ENCODE assay signal across 8 mouse cellular contexts in genomic region chr5:90222937-90223336, GRCm38 (mm10). TPM values are rescaled to one million over a fixed set of nuclear protein-coding genes. Genes with fewer than 3 reads are reported as not detected.
DNase-seq lines count a peak whose midpoint lies in the region; ATAC-seq lines count a peak whose summit lies in the region.

No protein-coding gene starts in this region.

- peaks cover 7% of the 10 kb centered on the region for H3K4me1 ChIP-seq in kidney, embryonic 15.5 days
- H3K4me1 ChIP-seq in hindbrain, embryonic 11.5 days (replicated peaks; ENCODE audit: control insufficient read depth, insufficient read depth, low read length), result no peaks in the 10 kb centered on the region
- H3K4me1 ChIP-seq in midbrain, embryonic 13.5 days (replicated peaks), result peaks cover 11% of the 10 kb centered on the region

- H3K9me3 ChIP-seq in kidney, embryonic 15.5 days (replicated peaks), result no peaks in the 10 kb centered on the region
- no peaks in the 10 kb centered on the region for H3K9me3 ChIP-seq in hindbrain, embryonic 11.5 days (ENCODE audit: control insufficient read depth, low read length)
- H3K9me3 ChIP-seq in midbrain, embryonic 13.5 days, result no peaks in the 10 kb centered on the region

- WGBS in kidney, embryonic 15.5 days, result 25% methylated on average over 3 of the region's 3 CpGs
- 43% methylated on average over 3 of the region's 3 CpGs for WGBS in hindbrain, embryonic 11.5 days
- 49% methylated on average over 3 of the region's 3 CpGs for WGBS in midbrain, embryonic 13.5 days

- ATAC-seq in kidney, embryonic 15.5 days (replicated peaks; ENCODE audit: low FRiP score), result no peak
- ATAC-seq in hindbrain, embryonic 11.5 days (ENCODE audit: low FRiP score), result no peak; the same call in 1 of the 2 replicates
- ATAC-seq in midbrain, embryonic 13.5 days, result no peak

- no peak overlapping the region for H3K27ac ChIP-seq in kidney, embryonic 15.5 days
- no peak overlapping the region for H3K27ac ChIP-seq in hindbrain, embryonic 11.5 days (ENCODE audit: low read depth, low read length)
- peak overlapping the region; percentile 87; the same call in 1 of the 2 replicates for H3K27ac ChIP-seq in midbrain, embryonic 13.5 days

- peak overlapping the region; percentile 76 for H3K4me2 ChIP-seq in kidney, embryonic 15.5 days
- peak overlapping the region; percentile 66 for H3K4me2 ChIP-seq in hindbrain, embryonic 11.5 days (replicated peaks; ENCODE audit: low read depth, low read length)
- peak overlapping the region; percentile 82 for H3K4me2 ChIP-seq in midbrain, embryonic 13.5 days (replicated peaks)

- H3K4me3 ChIP-seq in kidney, embryonic 15.5 days (replicated peaks), result peak overlapping the region; percentile 80
- peak overlapping the region; percentile 75 for H3K4me3 ChIP-seq in hindbrain, embryonic 11.5 days (ENCODE audit: low read depth, low read length)
- H3K4me3 ChIP-seq in midbrain, embryonic 13.5 days (replicated peaks), result peak overlapping the region; percentile 79

- peak overlapping the region; percentile 68 for H3K9ac ChIP-seq in kidney, embryonic 15.5 days
- peak overlapping the region; percentile 83; the same call in 1 of the 2 replicates for H3K9ac ChIP-seq in hindbrain, embryonic 11.5 days (ENCODE audit: low read depth, low read length)
- peak overlapping the region; percentile 87 for H3K9ac ChIP-seq in midbrain, embryonic 13.5 days (replicated peaks)

- peaks cover 54% of the 10 kb centered on the region for H3K36me3 ChIP-seq in kidney, embryonic 15.5 days
- H3K36me3 ChIP-seq in hindbrain, embryonic 11.5 days (ENCODE audit: control insufficient read depth, insufficient read depth, low read length), result no peaks in the 10 kb centered on the region
- H3K36me3 ChIP-seq in midbrain, embryonic 13.5 days, result peaks cover 35% of the 10 kb centered on the region

- no peaks in the 10 kb centered on the region for H3K27me3 ChIP-seq in kidney, embryonic 15.5 days
- H3K27me3 ChIP-seq in hindbrain, embryonic 11.5 days (ENCODE audit: control insufficient read depth, insufficient read depth, low read length), result no peaks in the 10 kb centered on the region
- no peaks in the 10 kb centered on the region for H3K27me3 ChIP-seq in midbrain, embryonic 13.5 days

- DNase-seq in kidney, postnatal 36 days, result no peak
- DNase-seq in ZHBTc4 (ENCODE audit: low read depth, low spot score), result peak; percentile 26
- no peak for DNase-seq in hindbrain, embryonic 11.5 days (ENCODE audit: low spot score)
- no peak for DNase-seq in thymus, postnatal 36 days
- no peak for DNase-seq in thymus, postnatal 0 days (ENCODE audit: low spot score)
- DNase-seq in layer of hippocampus, postnatal 25 days (ENCODE audit: extremely low spot score in 1 of 2, low spot score in 1 of 2), result no peak

RNA-seq across cellular contexts. Expression of gene Cox18, which starts 0.9 kb away (rescaled TPM):
- 30.4 and 33.8 TPM in 2 replicates for polyA plus RNA-seq in kidney, embryonic 15.5 days (2015; fragmentation: Nextera tagmentation; extraction: Ambion mirVana)
- 27.1 and 31.6 TPM in 2 replicates for polyA plus RNA-seq in hindbrain, embryonic 11.5 days (2014; fragmentation: Nextera tagmentation; extraction: Ambion mirVana)
- 25.7 and 26.3 TPM in 2 replicates for polyA plus RNA-seq in midbrain, embryonic 13.5 days (2015; fragmentation: Nextera tagmentation; extraction: Ambion mirVana)
- polyA plus RNA-seq in thymus, postnatal 0 days (2015; fragmentation: Nextera tagmentation; extraction: Ambion mirVana), result 43.9 and 45.3 TPM in 2 replicates
- total RNA-seq in layer of hippocampus, postnatal 25 days (2021), result 10 to 100 TPM; 24.3 to 25.9 TPM
